Mouse (Mus musculus) hindbrain, embryonic 15.5 days (tissue): ENCODE measurements around the gene Cox6b1. TPM values are rescaled to one million over a fixed set of nuclear protein-coding genes. Genes with fewer than 3 reads are reported as not detected.

ENCODE experiments used
- ATAC-seq: fragments of 200-750 bp; cut with Nextera tagmentation; 2 replicates; pipeline ENCODE4 v1.8.0; 2017; ENCODE audit warnings: low read depth, moderate number of reproducible peaks, moderate TSS enrichment; ENCODE audit not compliant: low FRiP score
- H3K27ac ChIP-seq: fragments of 300-500 bp; sonication (generic); replicated peaks from 2 replicates; pipeline ENCODE4 v1.5.1; 2015; ENCODE audit warnings: mild to moderate bottlenecking, inconsistent platforms
- H3K27me3 ChIP-seq: fragments of 300-500 bp; sonication (generic); 2 replicates; pipeline ENCODE4 v1.6.1; 2015; ENCODE audit warnings: control low read depth, inconsistent platforms
- H3K36me3 ChIP-seq: fragments of 300-500 bp; sonication (generic); 2 replicates; pipeline ENCODE4 v1.6.1; 2015; ENCODE audit warnings: control low read depth, inconsistent platforms
- H3K4me1 ChIP-seq: fragments of 300-500 bp; sonication (generic); replicated peaks from 2 replicates; pipeline ENCODE4 v1.6.1; 2015; ENCODE audit warnings: control low read depth, inconsistent platforms
- H3K4me2 ChIP-seq: fragments of 300-500 bp; sonication (generic); 2 replicates; pipeline ENCODE4 v1.6.1; 2015; ENCODE audit warnings: moderate library complexity, mild to moderate bottlenecking, inconsistent platforms
- H3K4me3 ChIP-seq: fragments of 300-500 bp; sonication (generic); 2 replicates; pipeline ENCODE4 v1.5.1; 2015; ENCODE audit warnings: mild to moderate bottlenecking, inconsistent platforms
- H3K9ac ChIP-seq: fragments of 300-500 bp; sonication (generic); 2 replicates; pipeline ENCODE4 v1.6.1; 2015; ENCODE audit warnings: inconsistent platforms
- H3K9me3 ChIP-seq: fragments of 300-500 bp; sonication (generic); 2 replicates; pipeline ENCODE4 v1.6.1; 2016; ENCODE audit warnings: control low read depth, inconsistent platforms
- WGBS: fragments of 180-500 bp; shearing (Covaris S2); methylation state at CpG from one replicate; pipeline ENCODE4 v1.1.7; 2015; 5-methylcytosine and 5-hydroxymethylcytosine counted together
- polyA plus RNA-seq: library from polyadenylated mRNA; unstranded; fragments of >200 nt; fragmentation: Nextera tagmentation; extraction: Ambion mirVana; gene quantifications from 2 replicates; pipeline ENCODE4 v1.2.1, GENCODE M21; 2015

Gene Cox6b1
- 1,185 and 1,301 TPM in 2 replicates for polyA plus RNA-seq

GRCm38 (mm10) chr7:30625530-30626384 is at the start of gene Cox6b1:
Cox6b1 (minus strand) TSS chr7:30626151.
- H3K4me2 ChIP-seq: peak within 1 kb of the TSS; percentile 68
- ATAC-seq: peak; percentile 88
- H3K9me3 ChIP-seq: no peaks in the 10 kb centered on the region
- H3K36me3 ChIP-seq: peaks cover 22% of the 10 kb centered on the region
- H3K27ac ChIP-seq: peak within 1 kb of the TSS; percentile 74
- WGBS: 2% methylated on average over 44 of the region's 44 CpGs
- peak within 1 kb of the TSS; percentile 70 for H3K9ac ChIP-seq
- peak within 1 kb of the TSS; percentile 80 for H3K4me3 ChIP-seq
- peaks cover 17% of the 10 kb centered on the region; the same call in 1 of the 2 replicates for H3K27me3 ChIP-seq
- peaks cover 12% of the 10 kb centered on the region for H3K4me1 ChIP-seq

- no peak within 1 kb of the TSS for H3K4me3 ChIP-seq
- H3K27me3 ChIP-seq: 0 out of 2 replicates have a peak, but pooled peaks cover 5% of the 10 kb centered on the region
- no peak within 1 kb of the TSS for H3K27ac ChIP-seq
- ATAC-seq: no peak
- no peaks in the 10 kb centered on the region for H3K4me1 ChIP-seq
- no peak within 1 kb of the TSS for H3K9ac ChIP-seq
- H3K9me3 ChIP-seq: no peaks in the 10 kb centered on the region
- no peak within 1 kb of the TSS for H3K4me2 ChIP-seq
- no peaks in the 10 kb centered on the region for H3K36me3 ChIP-seq
- 69% methylated on average over 9 of the region's 9 CpGs for WGBS
Measured at GRCm38 (mm10) chr7:30671480-30671879, 45.5 kb upstream of the Cox6b1 start, which contains the start of gene Pmis2. Pmis2 (minus strand) TSS chr7:30671605.

- H3K27me3 ChIP-seq: 0 out of 2 replicates have a peak, but pooled peaks cover 5% of the 10 kb centered on the region
- no peaks in the 10 kb centered on the region for H3K36me3 ChIP-seq
- no peaks in the 10 kb centered on the region for H3K9me3 ChIP-seq
- WGBS: 30% methylated on average over 3 of the region's 3 CpGs
- no peak overlapping the region for H3K27ac ChIP-seq
- H3K9ac ChIP-seq: no peak overlapping the region
- H3K4me1 ChIP-seq: peaks cover 9% of the 10 kb centered on the region
- ATAC-seq: no peak
- H3K4me3 ChIP-seq: no peak overlapping the region
- H3K4me2 ChIP-seq: no peak overlapping the region
Measured at GRCm38 (mm10) chr7:30669229-30669628, 43.3 kb upstream of the Cox6b1 start.

GRCm38 (mm10) chr7:30665321-30665720 is 39.4 kb upstream of the Cox6b1 start:
- 0 out of 2 replicates have a peak, but pooled peaks cover 5% of the 10 kb centered on the region for H3K27me3 ChIP-seq
- H3K4me3 ChIP-seq: peak overlapping the region; percentile 69
- H3K27ac ChIP-seq: peak overlapping the region; percentile 86
- 0 out of 2 replicates have a peak, but pooled peaks cover 2% of the 10 kb centered on the region for H3K36me3 ChIP-seq
- peak overlapping the region; percentile 91 for H3K4me2 ChIP-seq
- ATAC-seq: peak; percentile 79
- 6% methylated on average over 11 of the region's 11 CpGs for WGBS
- peak overlapping the region; percentile 58 for H3K9ac ChIP-seq
- peaks cover 13% of the 10 kb centered on the region for H3K4me1 ChIP-seq
- H3K9me3 ChIP-seq: no peaks in the 10 kb centered on the region

- WGBS: under 1% methylated on average over 34 of the region's 34 CpGs
- H3K9me3 ChIP-seq: no peaks in the 10 kb centered on the region
- H3K27me3 ChIP-seq: 0 out of 2 replicates have a peak, but pooled peaks cover 5% of the 10 kb centered on the region
- 0 out of 2 replicates have a peak, but pooled peaks cover 3% of the 10 kb centered on the region for H3K36me3 ChIP-seq
- H3K4me2 ChIP-seq: peak within 1 kb of the TSS; percentile 91
- peak within 1 kb of the TSS; percentile 69 for H3K4me3 ChIP-seq
- peak within 1 kb of the TSS; percentile 58 for H3K9ac ChIP-seq
- H3K27ac ChIP-seq: peak within 1 kb of the TSS; percentile 86
- ATAC-seq: peak; percentile 96
- H3K4me1 ChIP-seq: peaks cover 13% of the 10 kb centered on the region
Measured at GRCm38 (mm10) chr7:30664529-30665200, 38.7 kb upstream of the Cox6b1 start, which contains the start of gene Haus5. Haus5 (minus strand) TSS chr7:30664994.

GRCm38 (mm10) chr7:30649591-30650540 is 23.9 kb upstream of the Cox6b1 start, which contains the start of gene Rbm42:
Rbm42 (minus strand) TSS chr7:30650317.
- peak; percentile 100 for ATAC-seq
- Histone ChIP-seq H3K4me1 (peaks cover 14% of the 10 kb centered on the region), H3K27ac (peak within 1 kb of the TSS; percentile 82), H3K9ac (peak within 1 kb of the TSS; percentile 92), H3K36me3 (peaks cover 37% of the 10 kb centered on the region), H3K9me3 (no peaks in the 10 kb centered on the region), H3K4me2 (peak within 1 kb of the TSS; percentile 98), H3K4me3 (peak within 1 kb of the TSS; percentile 96), H3K27me3 (no peaks in the 10 kb centered on the region)
- WGBS: 2% methylated on average over 59 of the region's 59 CpGs

- WGBS: 21% methylated on average over 4 of the region's 4 CpGs
- H3K9ac ChIP-seq: no peak overlapping the region
- H3K4me1 ChIP-seq: peaks cover 5% of the 10 kb centered on the region
- H3K36me3 ChIP-seq: peaks cover 43% of the 10 kb centered on the region
- H3K4me3 ChIP-seq: no peak overlapping the region
- H3K27ac ChIP-seq: no peak overlapping the region
- peaks cover 33% of the 10 kb centered on the region for H3K27me3 ChIP-seq
- no peak for ATAC-seq
- no peaks in the 10 kb centered on the region for H3K9me3 ChIP-seq
- H3K4me2 ChIP-seq: no peak overlapping the region
Measured at GRCm38 (mm10) chr7:30639083-30639482, 13.1 kb upstream of the Cox6b1 start.

GRCm38 (mm10) chr7:30636395-30636794 is 10.4 kb upstream of the Cox6b1 start:
- ATAC-seq: no peak
- Histone ChIP-seq H3K9me3 (no peaks in the 10 kb centered on the region), H3K27me3 (peaks cover 55% of the 10 kb centered on the region), H3K4me3 (no peak overlapping the region), H3K36me3 (peaks cover 16% of the 10 kb centered on the region), H3K27ac (no peak overlapping the region), H3K4me2 (no peak overlapping the region), H3K9ac (no peak overlapping the region), H3K4me1 (peaks cover 5% of the 10 kb centered on the region)
- WGBS: 31% methylated on average over 11 of the region's 11 CpGs

- Histone ChIP-seq H3K4me3 (peak within 1 kb of the TSS; percentile 6), H3K9me3 (no peaks in the 10 kb centered on the region), H3K36me3 (peaks cover 9% of the 10 kb centered on the region), H3K27me3 (peaks cover 60% of the 10 kb centered on the region), H3K4me2 (peak within 1 kb of the TSS; percentile 34), H3K27ac (no peak within 1 kb of the TSS), H3K4me1 (peaks cover 5% of the 10 kb centered on the region), H3K9ac (no peak within 1 kb of the TSS)
- ATAC-seq: no peak
- WGBS: 2% methylated on average over 5 of the region's 5 CpGs
Measured at GRCm38 (mm10) chr7:30635752-30636151, 9.8 kb upstream of the Cox6b1 start, which contains the start of gene Etv2. Etv2 (minus strand) TSS chr7:30635852.

GRCm38 (mm10) chr7:30634621-30635020 is 8.7 kb upstream of the Cox6b1 start:
- no peaks in the 10 kb centered on the region for H3K9me3 ChIP-seq
- H3K36me3 ChIP-seq: no peaks in the 10 kb centered on the region
- H3K4me1 ChIP-seq: peaks cover 5% of the 10 kb centered on the region
- WGBS: 0% methylated on average over 20 of the region's 20 CpGs
- ATAC-seq: peak; percentile 27; the same call in 1 of the 2 replicates
- peak overlapping the region; percentile 6 for H3K4me3 ChIP-seq
- no peak overlapping the region for H3K27ac ChIP-seq
- H3K9ac ChIP-seq: no peak overlapping the region
- peaks cover 70% of the 10 kb centered on the region for H3K27me3 ChIP-seq
- H3K4me2 ChIP-seq: peak overlapping the region; percentile 34
